Mouse (Mus musculus) adrenal gland, adult 18-20 months (tissue): ENCODE results near the gene Cmas. TPM values are rescaled to one million over a fixed set of nuclear protein-coding genes. Genes with fewer than 3 reads are reported as not detected.

Source experiments
- total RNA-seq, 2 experiments: library from RNA; stranded (reverse); gene quantifications; 1 replicate in 1 of 2; 2 replicates in 1 of 2; pipeline ENCODE4 v1.2.3; 2021

The Cmas gene
- total RNA-seq, 2 experiments from 2014 or later: 27.1 to 29.9 TPM

Other genes with a start within 250 kb of the Cmas start
- gene Ldhb, start 248.7 kb upstream of the Cmas start, total RNA-seq: 100 to 1,000 TPM; 208 to 422 TPM
- 10 to 100 TPM in 1 of 2 experiments, 1 to 10 TPM in 1; 6.4 to 10.9 TPM for gene Kcnj8, start 185.1 kb upstream of the Cmas start, total RNA-seq
- 10 to 100 TPM; 13.3 to 14.0 TPM for gene Abcc9, start 54.4 kb upstream of the Cmas start, total RNA-seq
- not detected for gene Sult6b2, start 47.8 kb downstream of the Cmas start, total RNA-seq
- gene St8sia1, start 207.8 kb downstream of the Cmas start, total RNA-seq: 1 to 10 TPM in 1 of 2 experiments, under 1 TPM in 1; 0.83 to 1.2 TPM